Mouse (Mus musculus): ENCODE results near the gene Ppp1r15b.

GRCm38 (mm10) chr1:133116108-133116507, 14.8 kb upstream of the Ppp1r15b start:
- TF ChIP-seq TAL1 (IDR thresholded peaks at IDR 0.05; ENCODE audit: low read length) = no peak
- no peak for TF ChIP-seq GATA1 (IDR thresholded peaks at IDR 0.05; ENCODE audit: low read length)
